Mouse (Mus musculus) cerebellum, postnatal 36 days (tissue): Measurements from ENCODE around the gene Gm20388.

Experiments
- DNase-seq, 2 experiments: peaks; one replicate each; pipeline ENCODE4 v3.0.0; 2021 to 2022; ENCODE audit warnings: mixed read lengths in 2 of 2

Gene Gm20388

GRCm38 (mm10) chr8:120270449-120270848, 359.8 kb downstream of the Gm20388 start:
- DNase-seq, result peak; percentile 64 to 65

GRCm38 (mm10) chr8:120273430-120273829, 362.8 kb downstream of the Gm20388 start:
- DNase-seq, result no peak

- no peak for DNase-seq
These were observed 365.6 kb downstream of the Gm20388 start for GRCm38 (mm10) chr8:120276051-120276890.

DNA sequence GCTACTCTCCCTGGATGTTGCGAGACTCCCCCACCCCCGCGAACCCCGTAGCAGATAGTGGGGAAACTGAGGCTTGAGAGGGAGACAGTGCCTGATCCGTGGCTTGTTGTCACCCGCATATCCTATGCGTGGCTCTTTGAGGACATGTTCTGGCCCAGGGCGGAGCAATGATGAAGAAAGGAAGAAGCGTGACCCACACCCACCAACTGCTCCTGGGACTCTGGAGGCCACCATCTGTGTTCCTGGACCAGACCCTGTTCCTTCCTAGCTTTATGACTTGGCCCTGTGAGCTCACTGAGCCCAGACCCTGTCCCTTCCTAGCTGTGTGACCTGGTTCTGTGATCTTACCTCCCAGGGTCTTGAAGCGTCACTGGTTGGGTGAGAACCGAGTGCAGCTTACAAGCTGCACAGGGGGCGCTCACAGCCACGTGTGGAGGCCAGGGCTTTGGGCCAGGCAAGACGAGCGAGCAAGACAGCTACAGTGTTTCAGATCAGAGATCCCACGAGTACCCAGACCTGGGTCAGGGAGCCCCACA, 366.3 kb downstream of the Gm20388 start:
- no peak for DNase-seq

- DNase-seq, result no peak
These were observed 367.4 kb downstream of the Gm20388 start for GRCm38 (mm10) chr8:120278009-120278408.

- DNase-seq, result peak; percentile 51 to 57
These were observed 368.8 kb downstream of the Gm20388 start for GRCm38 (mm10) chr8:120279418-120279817.

- DNase-seq, result peak; percentile 86 to 89
These were observed 370.8 kb downstream of the Gm20388 start for GRCm38 (mm10) chr8:120281487-120281886.

GRCm38 (mm10) chr8:120282465-120282864, 371.8 kb downstream of the Gm20388 start:
- DNase-seq, result no peak

DNA sequence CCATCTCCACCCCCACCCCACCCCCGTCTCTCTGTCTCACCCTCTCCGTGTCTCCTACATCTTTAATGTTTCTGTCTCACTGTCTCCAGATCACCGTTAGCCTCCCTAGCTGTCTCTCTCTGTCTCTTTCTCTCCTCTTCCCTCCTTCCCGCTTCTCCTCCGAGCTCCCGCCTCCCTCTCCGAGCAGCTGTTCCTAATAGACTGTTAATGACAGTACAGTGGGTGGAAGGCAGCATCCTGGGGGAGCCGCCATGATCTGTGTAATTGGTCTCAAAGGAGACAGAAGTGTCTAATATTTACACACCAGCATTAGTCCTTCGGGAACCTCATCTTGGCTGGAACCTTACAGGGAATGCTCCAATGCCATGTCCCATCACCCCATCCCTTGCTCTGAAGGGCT, 373.6 kb downstream of the Gm20388 start:
- DNase-seq, result no peak

- no peak for DNase-seq
These were observed 374.4 kb downstream of the Gm20388 start for GRCm38 (mm10) chr8:120285033-120285432.

DNA sequence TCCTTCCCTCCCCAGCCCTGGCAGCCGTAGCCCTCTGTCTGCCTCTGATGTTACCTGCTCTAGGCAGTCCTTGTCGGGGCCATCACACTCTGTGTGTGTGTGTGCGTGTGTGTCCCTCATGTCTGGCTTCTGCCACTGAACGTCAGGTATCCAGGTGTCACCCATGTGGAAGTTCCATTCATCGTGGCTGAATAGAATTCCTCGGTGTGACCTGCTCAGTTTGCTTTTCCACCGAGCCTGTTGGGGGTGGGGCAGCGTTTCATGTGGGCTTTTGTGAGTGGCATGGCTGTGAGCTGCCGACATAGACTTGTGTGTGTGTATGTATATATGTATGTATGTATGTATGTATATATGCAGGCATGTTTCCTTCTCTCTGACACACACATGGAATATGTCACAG, 375.2 kb downstream of the Gm20388 start:
- no peak for DNase-seq

- peak; percentile 72 for DNase-seq
These were observed 377.7 kb downstream of the Gm20388 start for GRCm38 (mm10) chr8:120288122-120288908.

- DNase-seq, result no peak
These were observed 378.6 kb downstream of the Gm20388 start for GRCm38 (mm10) chr8:120289191-120289590.

DNA sequence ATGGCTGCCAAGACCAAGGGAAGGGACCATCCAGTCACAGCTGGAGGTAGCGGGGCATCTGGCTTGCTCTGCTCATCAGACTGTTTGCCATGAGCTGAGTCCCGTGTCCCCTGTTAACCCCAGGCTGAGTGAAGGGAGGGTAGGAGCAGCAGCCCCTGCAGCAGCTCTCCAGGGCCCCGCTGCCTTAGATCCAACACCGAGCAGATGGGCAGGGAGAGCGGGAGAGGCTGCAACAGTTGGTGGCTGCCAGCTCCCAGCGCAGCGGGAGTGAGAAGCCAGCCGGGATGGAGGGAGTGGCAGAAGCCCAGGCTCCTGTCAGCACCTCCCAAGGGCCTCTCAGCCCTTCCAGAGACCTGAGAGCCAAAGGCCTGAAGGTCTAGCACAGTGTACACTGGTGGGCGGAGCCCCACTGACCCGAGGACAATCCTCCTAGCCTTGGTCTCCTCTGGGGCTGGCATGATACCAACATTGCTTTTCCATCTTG, 379.1 kb downstream of the Gm20388 start:
- DNase-seq, result peak; percentile 75 to 81

DNA sequence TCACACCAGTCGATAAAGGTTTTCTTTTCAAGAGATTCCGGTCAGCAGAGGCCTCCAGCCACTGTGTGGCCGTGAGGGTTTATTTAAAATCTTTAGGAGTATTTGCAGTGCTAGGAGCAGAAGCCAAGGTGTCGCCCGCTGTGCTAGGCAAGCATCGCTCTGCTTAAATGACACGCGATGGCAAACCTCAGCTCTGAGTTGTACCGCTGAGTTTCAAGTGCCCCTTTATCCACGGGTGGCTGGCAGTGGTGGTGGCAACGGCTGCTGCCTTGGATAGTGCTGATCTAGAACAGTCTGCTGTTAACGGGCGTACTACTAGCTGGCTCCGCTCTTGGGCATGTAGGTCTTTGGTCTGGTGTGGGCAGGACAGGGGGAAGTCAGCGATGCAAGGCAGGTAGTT, 380.0 kb downstream of the Gm20388 start:
- DNase-seq, result no peak

GRCm38 (mm10) chr8:120291650-120292049, 381.0 kb downstream of the Gm20388 start:
- DNase-seq, result no peak

DNA sequence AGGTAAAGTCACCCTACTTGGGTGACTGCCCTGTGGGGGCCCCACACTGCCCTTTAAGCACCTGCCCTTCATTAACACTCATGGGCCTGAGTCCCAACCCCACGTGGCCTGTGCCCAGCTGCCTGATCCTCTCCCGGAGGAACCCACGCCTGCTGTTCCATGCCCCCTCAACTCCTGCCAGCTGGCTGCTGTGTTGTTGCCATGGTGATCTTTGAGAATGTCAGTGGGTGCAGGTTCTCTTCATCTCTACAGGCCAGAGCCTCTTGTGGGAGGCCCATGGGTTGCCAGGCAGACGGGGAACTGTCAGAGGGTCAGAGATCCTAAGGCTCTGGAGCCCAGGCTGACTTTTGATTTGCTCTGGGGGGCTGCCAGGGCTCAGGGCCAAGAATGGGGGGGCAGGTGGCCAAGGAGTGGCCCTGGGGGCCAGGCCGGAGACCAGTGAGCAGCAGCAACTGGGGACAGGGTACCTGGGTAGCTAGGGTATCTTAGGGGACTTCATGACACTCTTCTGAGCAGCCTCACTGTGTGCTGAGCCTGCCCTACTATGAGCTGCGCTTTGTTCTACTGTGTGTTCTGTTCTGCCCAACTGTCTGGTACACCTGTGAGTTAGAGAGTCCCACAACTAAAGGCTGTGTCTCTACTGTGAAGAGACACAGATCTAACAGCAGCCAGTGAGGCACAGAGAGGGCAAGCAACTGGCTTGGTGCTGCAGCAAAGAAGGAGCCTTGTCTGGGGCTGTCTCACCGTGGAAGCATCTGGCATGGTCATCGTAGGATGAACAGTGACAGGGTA, 381.9 kb downstream of the Gm20388 start:
- no peak for DNase-seq

- DNase-seq, result no peak
These were observed 383.0 kb downstream of the Gm20388 start for GRCm38 (mm10) chr8:120293421-120294357.

- no peak for DNase-seq
These were observed 384.6 kb downstream of the Gm20388 start for GRCm38 (mm10) chr8:120294982-120295870.

DNA sequence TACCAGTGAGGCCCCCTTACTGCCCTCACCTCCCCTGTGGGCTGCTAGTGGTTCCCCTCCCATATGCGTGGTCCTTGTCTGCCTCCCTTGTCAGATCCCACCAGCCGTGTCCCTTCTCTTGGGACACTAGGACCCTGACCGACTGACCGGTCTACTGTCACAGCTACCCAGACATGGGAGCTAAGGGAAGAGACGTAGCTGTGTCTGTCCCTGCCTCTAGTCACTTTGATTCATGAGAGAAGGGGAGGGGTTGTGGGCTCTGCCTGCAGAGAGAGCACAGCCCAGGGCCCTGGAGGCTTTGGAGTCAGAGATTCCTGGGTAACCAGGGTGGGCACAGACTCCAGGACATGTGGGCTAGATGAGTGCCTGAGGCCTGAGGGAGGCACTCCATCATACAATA, 386.4 kb downstream of the Gm20388 start:
- DNase-seq, result no peak
